Mouse (Mus musculus): ENCODE data around the gene Il6st.
A peak's percentile ranks its signal among the peaks of the same experiment; 100 is the strongest.

Gene Il6st

GRCm38 (mm10) chr13:112529893-112530292 is 66.0 kb downstream of the Il6st start:
- peak; percentile 92 for DNase-seq

DNA sequence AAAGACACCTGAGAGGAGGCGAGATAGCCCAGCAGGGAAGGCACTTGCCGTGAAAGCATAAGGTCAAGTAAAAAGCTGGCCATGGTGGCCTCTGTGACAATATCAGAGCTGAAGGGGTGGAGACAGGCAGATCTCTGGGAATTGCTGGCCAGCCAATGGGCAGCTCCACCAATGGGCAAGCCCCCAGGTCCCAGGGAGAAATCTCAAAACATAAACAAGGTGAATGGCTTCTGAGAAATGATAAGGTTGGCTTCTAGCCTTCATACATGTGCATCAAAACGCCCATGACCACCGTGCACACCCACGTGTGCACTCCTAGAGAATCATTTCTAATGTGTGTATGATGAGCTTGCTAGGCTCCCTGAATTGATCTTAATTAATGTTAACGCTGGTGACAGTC is 68.4 kb downstream of the Il6st start:
- DNase-seq = no peak

DNA sequence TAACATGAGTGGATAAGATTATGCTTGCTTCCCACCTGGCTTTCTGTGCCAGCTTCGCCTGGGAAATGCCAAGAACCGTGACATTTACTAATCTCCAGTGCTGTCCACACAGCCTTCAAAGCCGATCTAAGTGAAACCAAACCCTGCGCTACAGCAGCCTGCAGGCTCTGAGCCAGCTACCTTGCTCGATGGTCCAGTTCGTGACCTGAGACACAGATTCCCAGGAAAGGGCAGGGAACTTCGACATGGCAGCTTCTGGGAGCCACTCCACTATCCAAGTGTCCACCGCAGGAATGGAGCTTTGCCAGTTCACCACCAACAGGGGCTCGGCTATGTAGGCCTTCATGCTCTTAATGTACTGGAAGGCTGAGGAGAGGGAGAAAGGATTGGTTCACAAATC is 69.7 kb downstream of the Il6st start:
- no peak for DNase-seq

GRCm38 (mm10) chr13:112536611-112537010 is 72.7 kb downstream of the Il6st start:
- no peak for DNase-seq

GRCm38 (mm10) chr13:112537065-112537464 is 73.2 kb downstream of the Il6st start:
- DNase-seq = no peak

GRCm38 (mm10) chr13:112540616-112541015 is 76.7 kb downstream of the Il6st start:
- DNase-seq = no peak

DNA sequence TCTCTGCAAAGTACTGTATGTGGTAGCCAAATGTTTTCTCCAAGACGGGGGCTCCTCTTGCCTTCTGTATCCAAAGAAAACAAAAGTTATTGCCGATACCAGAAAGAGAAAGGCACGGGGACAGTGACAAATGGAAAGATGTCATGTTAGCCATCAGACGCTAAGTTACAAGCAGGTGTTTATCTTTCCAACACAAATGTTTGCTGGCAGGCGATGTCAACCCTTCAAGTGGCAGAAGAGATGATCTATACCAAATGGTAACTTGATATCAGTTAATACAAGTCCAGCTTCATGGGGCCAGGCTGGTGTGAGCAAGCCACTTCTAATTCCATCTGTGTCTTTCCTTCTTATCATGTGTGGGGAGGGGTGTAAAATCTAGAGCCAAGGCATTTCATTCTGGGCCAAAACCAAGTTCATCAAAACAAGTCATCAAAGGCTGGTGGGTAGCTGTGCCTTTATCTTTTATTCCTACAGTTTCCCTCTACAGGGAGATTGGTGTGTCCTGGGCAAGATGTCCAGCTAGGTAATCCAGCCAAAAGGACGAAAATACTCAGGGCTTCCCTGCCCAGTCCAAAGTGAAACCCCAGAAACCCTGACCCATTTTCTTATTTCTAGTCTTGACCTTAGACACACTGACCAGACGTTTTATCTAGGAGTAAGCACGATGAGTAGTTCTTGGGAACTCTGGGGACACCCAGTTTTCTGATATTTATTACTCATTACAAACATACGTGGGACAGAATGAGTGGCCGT is 77.5 kb downstream of the Il6st start:
- DNase-seq = no peak

- no peak for DNase-seq
Observed at GRCm38 (mm10) chr13:112551641-112552548, 88.0 kb downstream of the Il6st start.

- no peak for DNase-seq
Observed at GRCm38 (mm10) chr13:112553304-112553703, 89.4 kb downstream of the Il6st start.

DNA sequence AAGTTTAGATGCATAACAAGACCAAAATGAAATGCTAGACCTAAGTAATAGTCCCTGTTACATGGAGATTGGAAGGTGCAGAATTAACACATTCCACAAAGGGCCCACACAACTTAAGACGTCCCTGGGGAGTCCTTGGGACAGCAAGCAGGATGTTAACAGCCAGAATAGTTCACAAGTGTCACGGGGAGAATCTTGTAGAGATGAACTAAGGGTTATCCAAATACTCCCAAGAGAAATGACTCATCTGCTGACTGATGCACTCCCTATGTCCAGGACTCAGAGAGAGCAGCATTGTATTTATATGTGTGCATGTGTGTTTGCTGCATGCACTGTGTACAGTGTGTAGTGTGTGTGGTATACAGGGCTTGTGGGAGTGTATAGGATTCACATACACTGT is 92.6 kb downstream of the Il6st start:
- no peak for DNase-seq
